Mouse (Mus musculus) liver, embryonic 11.5 days (tissue): ENCODE results near the gene Mtx3. TPM values are rescaled to one million over a fixed set of nuclear protein-coding genes. Genes with fewer than 3 reads are reported as not detected.

Source experiments
- ATAC-seq: fragments of 200-750 bp; cut with Nextera tagmentation; replicated peaks from 2 replicates; pipeline ENCODE4 v1.8.0; 2017; ENCODE audit warnings: moderate number of reproducible peaks, mild to moderate bottlenecking, moderate TSS enrichment, moderate library complexity; ENCODE audit not compliant: low FRiP score
- DNase-seq: peaks from one replicate; pipeline ENCODE4 v3.0.0-alpha.2; 2017; ENCODE audit warnings: low spot score
- H3K27ac ChIP-seq: fragments of 300-500 bp; sonication (generic); 2 replicates; pipeline ENCODE4 v1.5.1; 2014; ENCODE audit warnings: mild to moderate bottlenecking, low read depth, low read length, control low read depth
- H3K27me3 ChIP-seq: fragments of 300-500 bp; sonication (generic); replicated peaks from 2 replicates; pipeline ENCODE4 v1.6.1; 2014; ENCODE audit warnings: low read length, mixed read lengths; ENCODE audit not compliant: control insufficient read depth, insufficient read depth
- H3K36me3 ChIP-seq: fragments of 300-500 bp; sonication (generic); 2 replicates; pipeline ENCODE4 v1.6.1; 2014; ENCODE audit warnings: mild to moderate bottlenecking, low read length, moderate library complexity, mixed read lengths; ENCODE audit not compliant: control insufficient read depth, insufficient read depth
- H3K4me1 ChIP-seq: fragments of 300-500 bp; sonication (generic); replicated peaks from 2 replicates; pipeline ENCODE4 v1.6.1; 2014; ENCODE audit warnings: low read length, mixed read lengths; ENCODE audit not compliant: control insufficient read depth, insufficient read depth
- H3K4me2 ChIP-seq: fragments of 300-500 bp; sonication (generic); 2 replicates; pipeline ENCODE4 v1.6.1; 2014; ENCODE audit warnings: mild to moderate bottlenecking, control low read depth, moderate library complexity
- H3K4me3 ChIP-seq: fragments of 300-500 bp; sonication (generic); 2 replicates; pipeline ENCODE4 v1.5.1; 2014; ENCODE audit warnings: low read depth, low read length, control low read depth
- H3K9ac ChIP-seq: fragments of 300-500 bp; sonication (generic); 2 replicates; pipeline ENCODE4 v1.6.1; 2014; ENCODE audit warnings: low read depth, low read length, control low read depth
- H3K9me3 ChIP-seq: fragments of 300-500 bp; sonication (generic); 2 replicates; pipeline ENCODE4 v1.6.1; 2016; ENCODE audit warnings: low read length, inconsistent platforms, mixed read lengths; ENCODE audit not compliant: control insufficient read depth
- WGBS: fragments of 180-500 bp; shearing (Covaris S2); extraction: QIAGEN DNeasy Blood & Tissue Kit; methylation state at CpG from one replicate; pipeline ENCODE4 v1.1.7; 2014; 5-methylcytosine and 5-hydroxymethylcytosine counted together
- polyA plus RNA-seq: library from polyadenylated mRNA; unstranded; fragments of >200 nt; fragmentation: Nextera tagmentation; extraction: Ambion mirVana; gene quantifications from 2 replicates; pipeline ENCODE4 v1.2.1, GENCODE M21; 2014

The Mtx3 gene
- polyA plus RNA-seq, 1 experiment from 2014 or later, result 3.2 TPM

DNA sequence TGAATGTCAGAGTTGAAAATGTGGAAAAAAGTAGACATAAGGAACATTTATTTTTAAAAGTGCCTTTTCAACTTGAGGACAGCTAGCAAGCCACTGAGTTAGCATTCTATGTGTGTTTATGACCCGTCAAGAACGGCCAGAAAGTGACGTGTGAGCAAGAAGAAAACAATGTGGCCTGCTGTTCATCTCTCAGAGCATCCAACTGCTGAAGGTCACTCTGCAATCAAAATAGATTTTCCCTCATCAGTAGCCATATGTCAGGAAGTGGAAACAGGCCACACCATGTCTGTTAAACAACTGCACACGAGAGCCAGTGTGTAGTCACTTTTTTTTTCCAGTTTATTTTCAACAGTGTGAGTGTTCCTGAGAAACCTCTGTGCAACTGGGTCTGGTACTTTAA is 35.0 kb downstream of the Mtx3 start:
- H3K4me1 ChIP-seq, result no peaks in the 10 kb centered on the region
- H3K4me2 ChIP-seq, result no peak overlapping the region
- no peak for DNase-seq
- no peaks in the 10 kb centered on the region for H3K27me3 ChIP-seq
- H3K4me3 ChIP-seq, result no peak overlapping the region
- H3K9ac ChIP-seq, result no peak overlapping the region
- ATAC-seq, result no peak
- no peaks in the 10 kb centered on the region for H3K36me3 ChIP-seq
- no peaks in the 10 kb centered on the region for H3K9me3 ChIP-seq
- no peak overlapping the region for H3K27ac ChIP-seq
- 65% methylated on average over 4 of the region's 4 CpGs for WGBS

- no peak overlapping the region for H3K27ac ChIP-seq
Measured at GRCm38 (mm10) chr13:92879933-92880332, 35.4 kb downstream of the Mtx3 start.

GRCm38 (mm10) chr13:92880589-92880988 is 36.0 kb downstream of the Mtx3 start:
- H3K4me2 ChIP-seq, result no peak overlapping the region
- DNase-seq (no peak), ATAC-seq (no peak)
- H3K36me3 ChIP-seq, result no peaks in the 10 kb centered on the region
- H3K27ac ChIP-seq, result no peak overlapping the region
- no peaks in the 10 kb centered on the region for H3K4me1 ChIP-seq
- H3K9me3 ChIP-seq, result no peaks in the 10 kb centered on the region
- no peaks in the 10 kb centered on the region for H3K27me3 ChIP-seq
- H3K9ac ChIP-seq, result no peak overlapping the region
- no peak overlapping the region for H3K4me3 ChIP-seq

More at GRCm38 (mm10) chr13:92879933-92880332, 35.4 kb downstream of the Mtx3 start:
- ATAC-seq (no peak), DNase-seq (no peak)
- H3K4me2 ChIP-seq, result no peak overlapping the region
- 76% methylated on average over 9 of the region's 9 CpGs for WGBS
- H3K9ac ChIP-seq, result no peak overlapping the region
- no peaks in the 10 kb centered on the region for H3K27me3 ChIP-seq
- H3K4me1 ChIP-seq, result no peaks in the 10 kb centered on the region
- H3K9me3 ChIP-seq, result no peaks in the 10 kb centered on the region
- no peaks in the 10 kb centered on the region for H3K36me3 ChIP-seq
- no peak overlapping the region for H3K4me3 ChIP-seq

- no peaks in the 10 kb centered on the region for H3K4me1 ChIP-seq
- 76% methylated on average over 9 of the region's 9 CpGs for WGBS
- ATAC-seq, result no peak
- H3K4me2 ChIP-seq, result no peak overlapping the region
- H3K27ac ChIP-seq, result no peak overlapping the region
- H3K9ac ChIP-seq, result no peak overlapping the region
- no peaks in the 10 kb centered on the region for H3K27me3 ChIP-seq
- DNase-seq, result no peak
- H3K4me3 ChIP-seq, result no peak overlapping the region
- no peaks in the 10 kb centered on the region for H3K36me3 ChIP-seq
- H3K9me3 ChIP-seq, result no peaks in the 10 kb centered on the region
Measured at GRCm38 (mm10) chr13:92882271-92882985, 37.9 kb downstream of the Mtx3 start.

DNA sequence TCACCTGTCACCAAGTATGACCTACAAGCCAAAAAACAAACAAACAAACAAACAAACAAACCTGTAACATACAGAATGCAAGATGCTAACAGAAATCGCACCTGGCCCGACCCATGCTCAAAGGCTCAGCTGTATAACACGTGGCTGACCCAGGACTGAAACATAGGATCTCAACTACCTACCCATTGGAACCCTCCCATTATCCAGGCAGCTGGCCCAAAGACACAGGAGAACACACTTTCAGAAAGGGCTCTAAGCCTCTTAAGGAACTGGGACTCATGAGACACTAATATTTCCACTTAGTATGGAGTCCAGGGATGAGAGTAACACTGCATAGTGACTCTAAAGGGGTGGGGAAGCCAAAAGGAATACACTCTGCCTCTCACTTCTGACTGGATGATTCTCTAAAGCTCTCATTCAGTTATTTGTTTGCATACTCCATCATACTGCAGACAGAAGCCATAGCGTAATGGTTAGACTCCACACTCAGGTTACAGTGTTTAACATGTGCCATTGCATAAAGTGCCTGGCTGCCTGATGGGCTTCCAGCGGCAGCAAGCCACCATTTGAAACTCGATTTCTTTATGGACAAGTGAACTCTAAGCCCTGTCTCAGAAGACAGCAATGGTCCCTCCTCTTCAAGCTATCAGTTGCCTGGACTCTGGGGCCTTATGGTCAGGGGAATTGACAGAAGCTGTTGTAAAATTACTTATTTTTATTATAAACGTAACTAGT is 38.6 kb downstream of the Mtx3 start:
- Histone ChIP-seq H3K9me3 (no peaks in the 10 kb centered on the region), H3K4me3 (no peak overlapping the region), H3K9ac (no peak overlapping the region), H3K4me2 (no peak overlapping the region), H3K36me3 (no peaks in the 10 kb centered on the region), H3K27me3 (no peaks in the 10 kb centered on the region), H3K4me1 (no peaks in the 10 kb centered on the region), H3K27ac (no peak overlapping the region)
- 84% methylated on average over 7 of the region's 7 CpGs for WGBS
- DNase-seq (no peak), ATAC-seq (no peak)

DNA sequence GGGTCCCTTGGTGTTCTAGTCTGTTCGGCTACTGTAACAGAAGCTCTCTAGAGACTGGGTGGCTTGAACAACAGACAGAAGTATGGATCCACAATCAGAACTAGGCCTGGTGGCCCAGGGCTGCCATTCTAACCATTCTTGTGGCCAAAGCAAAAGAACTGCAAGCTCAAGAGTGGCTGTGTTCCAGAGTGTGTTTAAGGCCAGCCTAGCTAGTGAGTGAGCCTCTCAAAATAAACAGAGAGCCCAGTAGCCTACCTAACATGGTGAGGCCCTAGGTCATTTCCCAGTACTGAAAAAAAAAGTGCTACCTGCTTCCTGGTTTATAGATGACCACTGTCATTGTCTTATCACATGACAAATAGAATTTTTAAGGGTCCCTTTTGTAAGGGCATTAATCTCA is 39.6 kb downstream of the Mtx3 start:
- no peaks in the 10 kb centered on the region for H3K4me1 ChIP-seq
- H3K9ac ChIP-seq, result no peak overlapping the region
- no peaks in the 10 kb centered on the region for H3K9me3 ChIP-seq
- no peaks in the 10 kb centered on the region for H3K27me3 ChIP-seq
- no peak overlapping the region for H3K4me3 ChIP-seq
- 88% methylated on average over 1 of the region's 1 CpGs for WGBS
- DNase-seq, result no peak
- no peak overlapping the region for H3K27ac ChIP-seq
- ATAC-seq, result no peak
- no peaks in the 10 kb centered on the region for H3K36me3 ChIP-seq
- H3K4me2 ChIP-seq, result no peak overlapping the region

DNA sequence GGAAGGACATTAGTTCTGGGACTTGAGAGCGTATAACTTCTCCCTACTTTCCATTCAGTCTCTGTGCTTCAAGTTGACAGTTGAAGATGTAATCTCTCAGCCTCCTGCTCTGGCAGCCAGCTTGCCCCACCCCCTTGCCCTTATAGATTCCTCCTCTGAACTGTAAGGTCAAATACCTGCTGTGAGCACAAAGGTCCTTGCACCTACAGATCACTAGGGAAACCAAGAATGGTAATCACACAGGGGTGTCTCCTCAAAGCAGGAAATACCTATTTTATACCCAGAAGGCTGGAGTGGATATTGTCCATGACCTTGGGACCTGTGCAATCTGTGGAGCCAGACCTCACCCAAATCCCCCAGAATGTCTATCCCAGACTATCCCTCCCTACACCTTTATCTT is 40.4 kb downstream of the Mtx3 start:
- no peak overlapping the region for H3K4me2 ChIP-seq
- no peak for ATAC-seq

DNA sequence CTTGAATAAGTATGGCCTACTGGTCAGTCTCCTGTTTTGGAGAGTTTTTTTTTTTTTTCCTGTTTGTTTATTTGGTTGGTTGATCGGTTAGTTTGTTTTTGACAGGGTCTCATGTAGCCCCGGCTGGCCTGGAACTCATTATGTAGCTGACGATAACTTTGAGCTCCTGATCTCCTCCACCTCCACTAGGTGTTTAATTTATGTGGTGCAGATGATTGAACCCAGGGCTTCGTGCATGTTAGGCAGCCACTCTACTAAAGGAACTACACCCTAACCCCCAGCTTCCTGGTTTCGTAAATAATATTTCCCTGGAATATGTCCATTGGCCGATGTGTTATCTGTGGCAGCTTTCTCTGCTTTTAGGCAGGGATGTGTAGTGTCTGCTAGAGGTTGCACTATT is 54.5 kb downstream of the Mtx3 start:
- H3K9ac ChIP-seq, result no peak overlapping the region
- no peak for DNase-seq
- H3K4me2 ChIP-seq, result no peak overlapping the region
- ATAC-seq, result no peak
- no peaks in the 10 kb centered on the region for H3K9me3 ChIP-seq
- no peaks in the 10 kb centered on the region for H3K27me3 ChIP-seq
- H3K4me3 ChIP-seq, result no peak overlapping the region
- H3K27ac ChIP-seq, result no peak overlapping the region
- 62% methylated on average over 6 of the region's 6 CpGs for WGBS
- no peaks in the 10 kb centered on the region for H3K36me3 ChIP-seq
- no peaks in the 10 kb centered on the region; the same call in 1 of the 2 replicates for H3K4me1 ChIP-seq

More for the DNA sequence above, 40.4 kb downstream of the Mtx3 start:
- H3K4me1 ChIP-seq, result no peaks in the 10 kb centered on the region
- H3K36me3 ChIP-seq, result no peaks in the 10 kb centered on the region
- 50% methylated on average over 1 of the region's 1 CpGs for WGBS
- no peaks in the 10 kb centered on the region for H3K9me3 ChIP-seq
- no peak overlapping the region for H3K4me3 ChIP-seq
- H3K27ac ChIP-seq, result no peak overlapping the region
- no peak overlapping the region for H3K9ac ChIP-seq
- no peak for DNase-seq
- H3K27me3 ChIP-seq, result no peaks in the 10 kb centered on the region

GRCm38 (mm10) chr13:92903291-92903690 is 58.7 kb downstream of the Mtx3 start:
- Histone ChIP-seq H3K4me3 (no peak overlapping the region), H3K36me3 (no peaks in the 10 kb centered on the region), H3K27me3 (no peaks in the 10 kb centered on the region), H3K9me3 (no peaks in the 10 kb centered on the region), H3K4me2 (no peak overlapping the region), H3K4me1 (no peaks in the 10 kb centered on the region; the same call in 1 of the 2 replicates), H3K27ac (no peak overlapping the region), H3K9ac (no peak overlapping the region)
- ATAC-seq (no peak), DNase-seq (no peak)
- 50% methylated on average over 4 of the region's 4 CpGs for WGBS
